Mouse (Mus musculus) CH12.LX (cell line): ENCODE measurements at regions not wholly inside any gene's neighbourhood (a gene's known extent, or its start where the extent isn't known, plus 50 kb on each side); places are given as distances from the start of the nearest gene placed in this dataset.

Experiments
- EP300 ChIP-seq: IDR thresholded peaks from 2 replicates; pipeline ENCODE4 v1.6.1; 2011; ENCODE audit warnings: low read length, improper control_type of control experiment
- ZMIZ1 ChIP-seq: IDR thresholded peaks from 2 replicates; pipeline ENCODE4 v1.6.1; 2012; ENCODE audit warnings: low read depth, mild to moderate bottlenecking, inconsistent platforms, low read length, improper control_type of control experiment

GRCm38 (mm10) chr13:39252591-39252990, 291.9 kb upstream of the Slc35b3 start:
- TF ChIP-seq ZMIZ1 (no peak), EP300 (no peak)
